17 mouse cellular contexts compared by ENCODE assay signal in the genomic region with DNA sequence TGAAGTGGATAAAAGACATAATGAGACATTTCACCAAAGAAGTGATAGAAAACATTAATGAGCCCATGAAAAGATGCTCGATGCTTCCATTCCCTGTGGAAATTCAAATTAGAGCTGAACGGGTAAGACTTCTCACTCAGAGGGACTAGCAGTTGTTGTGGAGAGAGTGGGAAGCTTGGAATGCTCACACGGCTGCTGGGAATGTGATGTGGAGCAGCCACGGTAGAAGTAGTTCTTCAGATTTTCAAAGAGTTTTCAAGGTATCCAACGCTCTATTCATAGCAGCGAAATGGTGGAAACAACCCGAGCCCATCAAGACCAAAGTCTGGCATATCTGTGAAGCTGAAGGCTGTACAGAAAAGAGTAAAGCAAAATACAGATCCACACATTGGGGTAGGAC.
DNase-seq lines count a peak whose midpoint lies in the region; ATAC-seq and TF ChIP-seq lines count a peak whose summit lies in the region.
"Had no signal": no experiment of that assay in that cellular context is flagged by ENCODE, and none has a peak within 500 bp of the region (broad histone marks: within the 10 kb centered on the region; RNA-seq: fewer than 3 reads in every experiment).

No protein-coding gene starts in this region.

- TF ChIP-seq POLR2A in brain, embryonic 14.5 days (IDR thresholded peaks at IDR 0.05; ENCODE audit: borderline replicate concordance, extremely low read depth, insufficient read depth, insufficient read length, poor library complexity, severe bottlenecking) = no peak

- no peak for TF ChIP-seq CTCF in brain, embryonic 14.5 days (IDR thresholded peaks at IDR 0.05; ENCODE audit: borderline replicate concordance, extremely low read depth, insufficient read depth, insufficient read length)

- H3K4me3 ChIP-seq in forebrain, embryonic 16.5 days (replicated peaks; ENCODE audit: low read length) = no peak overlapping the region
- no peak overlapping the region for H3K4me3 ChIP-seq in forebrain, embryonic 15.5 days
- H3K4me3 ChIP-seq: embryonic facial prominence, embryonic 10.5 days; embryonic facial prominence, embryonic 12.5 days had no signal

- DNase-seq in heart, adult 11 months = peak; percentile 52
- no peak for DNase-seq in heart, postnatal 10 days
- peak; percentile 53 for DNase-seq in brain, embryonic 14.5 days (ENCODE audit: low read depth)
- no peak for DNase-seq in lung, adult 18-20 months
- DNase-seq: adrenal gland, adult 8-10 months; adrenal gland, postnatal 14 days; adrenal gland, postnatal 36 days; cerebellum, adult 11-12 months; cerebellum, adult 2 months; cerebellum, adult 9-10 months; cerebellum, postnatal 10 days; cerebellum, postnatal 25 days; forebrain, postnatal 0 days had no signal

- ATAC-seq in forebrain, embryonic 16.5 days = peak; percentile 33; the same call in 1 of the 2 replicates
- no peak for ATAC-seq in forebrain, embryonic 15.5 days (replicated peaks)
- ATAC-seq: forebrain, postnatal 0 days had no signal

- H3K9ac ChIP-seq in forebrain, embryonic 16.5 days (replicated peaks; ENCODE audit: low read depth, low read length) = no peak overlapping the region
- no peak overlapping the region for H3K9ac ChIP-seq in forebrain, embryonic 15.5 days (replicated peaks)
- H3K9ac ChIP-seq: embryonic facial prominence, embryonic 12.5 days; forebrain, postnatal 0 days had no signal

- intact Hi-C loops in heart, postnatal 10 days (cut with DNase I) = no loop called here

- 39% methylated on average over 7 of the region's 7 CpGs for WGBS in forebrain, embryonic 16.5 days
- 44% methylated on average over 7 of the region's 7 CpGs for WGBS in forebrain, embryonic 15.5 days

- no peak overlapping the region for H3K4me2 ChIP-seq in forebrain, embryonic 16.5 days (ENCODE audit: low read length)
- H3K4me2 ChIP-seq in forebrain, embryonic 15.5 days (replicated peaks) = no peak overlapping the region
- H3K4me2 ChIP-seq: embryonic facial prominence, embryonic 12.5 days had no signal

- no peaks in the 10 kb centered on the region for H3K27me3 ChIP-seq in forebrain, embryonic 16.5 days (replicated peaks; ENCODE audit: control insufficient read depth, insufficient read depth, low read length)
- no peaks in the 10 kb centered on the region for H3K27me3 ChIP-seq in forebrain, embryonic 15.5 days
- H3K27me3 ChIP-seq: embryonic facial prominence, embryonic 12.5 days had no signal

- peaks cover 10% of the 10 kb centered on the region; the same call in 1 of the 2 replicates for H3K4me1 ChIP-seq in forebrain, embryonic 16.5 days (replicated peaks; ENCODE audit: control insufficient read depth, insufficient read depth, low read length)
- peaks cover 17% of the 10 kb centered on the region for H3K4me1 ChIP-seq in forebrain, embryonic 15.5 days

- no peak overlapping the region for H3K27ac ChIP-seq in forebrain, embryonic 16.5 days (ENCODE audit: low read length)
- no peak overlapping the region for H3K27ac ChIP-seq in forebrain, embryonic 15.5 days (replicated peaks)
- H3K27ac ChIP-seq: embryonic facial prominence, embryonic 10.5 days; embryonic facial prominence, embryonic 12.5 days had no signal

- no peaks in the 10 kb centered on the region for H3K9me3 ChIP-seq in forebrain, embryonic 16.5 days (ENCODE audit: control insufficient read depth, low read length)
- no peaks in the 10 kb centered on the region for H3K9me3 ChIP-seq in forebrain, embryonic 15.5 days
- H3K9me3 ChIP-seq: embryonic facial prominence, embryonic 10.5 days; embryonic facial prominence, embryonic 12.5 days had no signal

- H3K36me3 ChIP-seq in forebrain, embryonic 16.5 days (ENCODE audit: control insufficient read depth, insufficient read depth) = no peaks in the 10 kb centered on the region
- H3K36me3 ChIP-seq in forebrain, embryonic 15.5 days = no peaks in the 10 kb centered on the region
- H3K36me3 ChIP-seq: embryonic facial prominence, embryonic 10.5 days; embryonic facial prominence, embryonic 12.5 days had no signal

Comparison
In these comparisons a context has a peak if more than half of its experiments do, and no peak if none do; other contexts are left out.
1. DNase-seq: peak in heart, adult 11 months (single experiment) and brain, embryonic 14.5 days (single experiment); none in heart, postnatal 10 days (0 of 2) and lung, adult 18-20 months (0 of 2).